Mouse (Mus musculus) brain, embryonic 14.5 days (tissue): ENCODE results near the gene Tmem19.

Experiments used
- CTCF ChIP-seq: fragments of 200-500 bp; IDR thresholded peaks from 2 replicates; pipeline ENCODE4 v1.5.1; 2012; ENCODE audit warnings: inconsistent platforms, mild to moderate bottlenecking, moderate library complexity, borderline replicate concordance; ENCODE audit not compliant: insufficient read depth, insufficient read length; ENCODE audit errors: extremely low read depth
- POLR2A ChIP-seq: fragments of 200-500 bp; IDR thresholded peaks from 2 replicates; pipeline ENCODE4 v1.6.1; 2012; ENCODE audit warnings: mild to moderate bottlenecking, inconsistent platforms, borderline replicate concordance; ENCODE audit not compliant: poor library complexity, insufficient read depth, insufficient read length, severe bottlenecking; ENCODE audit errors: extremely low read depth

DNA sequence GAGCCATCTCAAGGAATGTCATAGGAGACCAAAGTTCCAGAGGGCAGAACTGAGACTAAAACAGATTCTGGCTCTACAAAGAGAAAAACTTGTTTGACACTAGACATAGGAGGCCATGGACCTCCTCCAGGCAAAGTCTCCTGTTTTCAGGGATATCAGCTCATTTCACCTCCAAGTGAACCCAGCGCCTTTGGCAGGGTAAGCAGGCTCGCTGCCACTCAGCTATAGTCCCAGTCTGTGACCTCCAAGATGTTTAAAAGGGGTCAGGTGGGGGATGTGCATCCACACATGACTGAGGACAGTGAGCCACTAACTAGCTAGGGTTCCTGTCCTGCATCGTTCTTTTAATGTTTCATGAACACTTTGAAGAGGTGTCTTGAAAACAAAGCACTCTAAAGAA is 49.6 kb downstream of the Tmem19 start:
- no peak for TF ChIP-seq POLR2A
- no peak for TF ChIP-seq CTCF
